Mouse (Mus musculus): ENCODE results near the gene Olfr1467.

The Olfr1467 gene

GRCm38 (mm10) chr19:13361936-13362335 lies at the start of gene Olfr1467:
Gene Olfr1467, plus strand, starts transcription at chr19:13362236.
- DNase-seq (ENCODE audit: low spot score in 2 of 2): no peak

- DNase-seq (ENCODE audit: low spot score in 2 of 2): no peak
Observed at GRCm38 (mm10) chr19:13315441-13315840, 46.6 kb upstream of the Olfr1467 start, which contains the start of gene Olfr1465. Gene Olfr1465, minus strand, starts transcription at chr19:13315541.

GRCm38 (mm10) chr19:13338562-13338961 lies 23.5 kb upstream of the Olfr1467 start, which contains the start of gene Olfr1466:
Gene Olfr1466, plus strand, starts transcription at chr19:13338862.
- DNase-seq (ENCODE audit: low spot score in 2 of 2): no peak

GRCm38 (mm10) chr19:13407549-13407948 lies 45.5 kb downstream of the Olfr1467 start, which contains the start of gene Olfr1469:
Gene Olfr1469, plus strand, starts transcription at chr19:13407849.
- DNase-seq (ENCODE audit: low spot score in 2 of 2): no peak

Data from frontal cortex, postnatal 14 days (tissue).